Mouse (Mus musculus) T-cell, adult 2 months (primary cell): Measurements from ENCODE around the gene Tmem182.
A peak's percentile ranks its signal among the peaks of the same experiment; 100 is the strongest.

Experiments used
- DNase-seq: peaks from one replicate; pipeline ENCODE4 v3.0.0; 2022; ENCODE audit warnings: low spot score

Gene Tmem182

DNA sequence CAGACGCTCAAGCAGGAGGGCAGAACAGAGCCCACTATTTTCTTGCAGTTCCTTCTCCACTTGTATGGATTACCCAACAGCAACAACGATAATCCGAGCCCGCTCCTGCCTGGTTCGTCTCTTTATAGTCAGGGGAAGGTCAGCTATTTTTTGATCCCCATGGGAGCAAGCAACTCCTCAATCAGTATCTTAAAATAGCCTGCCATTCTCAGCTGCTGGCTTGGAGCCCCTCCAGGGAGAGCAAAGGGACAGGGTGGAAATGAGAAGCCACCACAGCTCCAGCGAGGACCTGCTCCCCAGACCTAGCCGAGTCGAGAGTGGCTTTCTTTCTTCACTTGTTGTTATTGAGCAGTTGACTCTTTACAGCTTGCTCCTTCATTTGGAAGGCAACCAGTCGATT lies at the start of gene Tmem182:
TSS of gene Tmem182 (plus strand) at position 251 of the 400 bp plus-strand sequence.
- DNase-seq: no peak

DNA sequence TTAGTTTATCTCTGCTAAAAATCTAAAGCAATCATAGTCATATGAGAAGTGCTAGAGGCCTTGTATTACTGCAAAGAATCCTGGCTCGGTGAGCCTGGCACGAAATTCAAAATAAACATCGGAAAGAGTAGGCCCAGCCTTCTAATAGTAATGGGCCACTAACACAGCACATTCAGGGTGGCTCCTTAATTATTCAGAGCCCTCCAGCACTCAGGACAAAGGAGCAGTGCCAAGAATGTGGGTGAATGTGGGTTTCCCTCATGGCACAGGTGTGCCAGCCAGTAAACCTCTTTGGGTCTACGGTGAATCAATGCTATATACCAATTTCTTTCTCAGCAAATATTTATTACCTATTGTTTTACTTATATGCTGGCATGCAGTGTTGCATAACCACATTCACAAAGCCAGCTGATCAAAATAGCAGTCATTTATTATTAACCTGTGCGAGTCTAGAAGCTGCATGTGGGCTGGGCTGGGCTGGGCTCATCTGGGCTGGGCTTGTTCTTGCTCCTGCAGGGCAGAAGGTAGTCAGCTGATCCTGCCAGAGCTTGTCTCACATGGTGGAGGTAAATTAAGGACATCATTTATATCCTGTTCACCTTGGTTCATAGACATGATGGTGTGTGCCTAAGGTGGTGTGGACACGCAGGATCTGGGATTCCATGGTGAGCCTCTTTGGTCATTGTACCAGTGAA lies 45.5 kb upstream of the Tmem182 start:
- no peak for DNase-seq

DNA sequence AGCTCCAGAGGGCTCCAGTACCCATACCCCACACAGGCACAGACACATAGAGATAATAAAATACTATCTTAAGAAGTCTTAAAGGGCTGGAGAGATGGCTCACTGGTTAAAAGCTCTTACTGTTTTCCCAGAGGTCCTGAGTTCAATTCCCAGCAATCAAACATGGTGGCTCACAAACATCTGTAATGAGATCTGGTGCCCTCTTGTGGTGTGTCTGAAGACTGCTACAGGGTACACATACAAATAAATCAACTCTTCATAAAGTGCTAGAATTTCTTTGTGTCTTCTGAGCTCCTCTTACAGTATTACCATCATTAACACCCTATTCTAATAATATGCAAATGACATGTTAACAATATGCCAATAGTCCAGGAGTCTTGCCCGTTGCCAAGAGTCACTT lies 41.4 kb upstream of the Tmem182 start:
- no peak for DNase-seq

DNA sequence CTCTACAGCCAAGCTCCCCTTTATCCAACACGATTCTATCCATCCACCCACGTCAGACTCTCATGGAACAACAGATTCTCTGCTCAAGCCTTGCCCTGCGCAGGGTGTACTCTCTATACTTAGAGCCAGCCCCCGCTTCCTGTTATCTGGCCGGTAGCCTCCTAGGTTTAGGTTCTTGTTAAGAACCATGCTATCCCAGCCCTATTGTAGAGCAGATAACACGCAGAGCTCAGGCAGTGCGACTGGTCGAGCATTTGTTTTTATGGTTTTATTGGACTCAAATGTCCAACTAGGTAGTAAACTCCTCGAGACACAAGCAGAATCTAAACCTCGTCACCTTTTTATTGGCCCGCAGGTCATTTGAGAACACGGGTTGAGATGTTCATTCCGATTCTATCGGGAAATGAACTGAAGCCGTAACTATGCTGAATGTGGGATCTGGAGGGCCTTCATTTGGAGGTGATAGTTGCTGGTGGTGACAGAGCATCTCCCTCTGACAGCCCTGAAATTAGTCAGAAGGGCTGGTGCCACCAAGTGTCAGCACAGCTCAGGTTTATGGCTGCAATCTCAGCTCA lies 40.6 kb upstream of the Tmem182 start:
- no peak for DNase-seq

DNA sequence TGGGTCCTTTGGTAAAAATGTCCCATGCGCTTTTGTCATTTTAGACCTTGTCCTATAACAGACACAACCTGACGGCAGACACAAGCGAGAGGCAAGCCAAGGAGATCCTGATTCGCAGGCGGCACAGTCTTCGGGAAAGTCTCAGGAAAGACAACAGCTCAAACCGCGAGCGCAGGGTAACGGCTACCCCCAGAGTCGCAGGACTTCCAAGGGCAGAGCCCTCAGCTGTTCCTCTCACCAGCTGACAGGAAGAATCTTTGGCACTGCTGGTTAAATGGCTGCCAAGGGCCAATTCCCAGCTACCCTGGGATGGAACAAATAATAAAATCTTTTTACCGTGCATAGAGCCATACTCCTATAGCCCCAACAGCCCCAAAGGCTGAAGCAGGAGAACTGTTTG lies 39.9 kb upstream of the Tmem182 start:
- DNase-seq: no peak

DNA sequence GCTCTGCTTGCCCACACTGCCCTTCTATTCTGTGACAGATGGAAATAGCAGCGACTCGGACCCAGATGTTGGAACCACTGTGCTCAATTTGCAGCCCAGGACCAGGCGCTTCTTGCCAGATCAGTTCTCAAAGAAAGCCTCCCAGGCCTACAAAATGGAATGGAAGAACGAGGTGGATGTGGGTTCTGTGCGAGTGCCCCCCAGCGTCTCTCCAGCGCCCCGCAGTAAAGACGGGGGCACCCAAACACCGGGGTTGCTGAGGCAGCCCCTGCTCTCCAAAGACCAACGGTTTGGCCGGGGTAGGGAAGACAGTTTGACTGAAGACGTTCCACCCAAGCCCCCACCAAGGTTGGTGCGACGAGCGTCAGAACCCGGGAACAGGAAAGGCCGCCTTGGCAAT lies 37.8 kb upstream of the Tmem182 start:
- no peak for DNase-seq

DNA sequence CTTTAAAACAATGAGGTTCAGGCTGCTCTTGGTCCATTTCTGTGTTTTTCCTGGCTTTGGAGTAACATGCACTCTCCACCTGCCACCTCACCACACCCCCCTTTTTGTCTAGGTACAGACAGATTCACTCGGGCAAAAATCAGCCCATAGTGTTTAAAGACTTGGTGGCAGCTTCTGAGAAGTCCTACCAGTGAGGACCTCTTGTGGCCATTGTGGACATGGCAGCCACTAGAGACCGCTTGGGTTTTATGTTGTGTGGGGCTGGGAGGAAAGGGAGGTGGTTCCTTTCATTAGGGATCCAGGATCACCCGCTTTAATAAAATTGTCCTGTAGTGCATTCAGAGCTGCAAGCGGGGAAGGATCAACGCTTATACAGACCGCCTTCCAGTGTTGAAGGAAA lies 36.8 kb upstream of the Tmem182 start:
- DNase-seq: peak; percentile 4

DNA sequence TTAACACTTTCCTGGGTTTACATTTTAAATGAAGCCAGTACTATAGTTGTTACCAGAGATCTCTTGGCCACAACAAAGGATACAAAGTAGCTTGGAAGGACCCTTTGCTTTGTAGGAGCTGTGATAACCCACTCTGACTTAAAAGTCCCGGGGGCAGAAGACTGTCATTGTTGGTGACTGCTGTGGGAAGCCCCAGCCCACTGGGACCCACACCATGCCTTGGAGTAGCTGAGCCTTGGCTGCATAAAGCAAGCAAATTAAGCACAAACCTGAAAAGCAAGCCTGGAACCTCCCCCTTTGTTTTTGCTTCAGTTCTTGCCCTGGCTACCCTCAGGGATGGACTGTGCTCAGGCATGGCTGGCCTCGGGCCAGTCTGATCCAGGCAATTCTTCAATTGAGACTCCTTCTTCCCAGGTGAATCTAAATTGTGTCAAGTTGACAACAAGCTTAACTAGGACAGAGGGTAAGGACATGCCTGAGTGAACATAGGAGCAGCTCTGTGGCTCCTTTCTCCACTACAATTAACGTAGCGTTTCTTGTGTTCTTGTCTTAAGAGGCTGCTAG lies 36.0 kb upstream of the Tmem182 start:
- DNase-seq: no peak

DNA sequence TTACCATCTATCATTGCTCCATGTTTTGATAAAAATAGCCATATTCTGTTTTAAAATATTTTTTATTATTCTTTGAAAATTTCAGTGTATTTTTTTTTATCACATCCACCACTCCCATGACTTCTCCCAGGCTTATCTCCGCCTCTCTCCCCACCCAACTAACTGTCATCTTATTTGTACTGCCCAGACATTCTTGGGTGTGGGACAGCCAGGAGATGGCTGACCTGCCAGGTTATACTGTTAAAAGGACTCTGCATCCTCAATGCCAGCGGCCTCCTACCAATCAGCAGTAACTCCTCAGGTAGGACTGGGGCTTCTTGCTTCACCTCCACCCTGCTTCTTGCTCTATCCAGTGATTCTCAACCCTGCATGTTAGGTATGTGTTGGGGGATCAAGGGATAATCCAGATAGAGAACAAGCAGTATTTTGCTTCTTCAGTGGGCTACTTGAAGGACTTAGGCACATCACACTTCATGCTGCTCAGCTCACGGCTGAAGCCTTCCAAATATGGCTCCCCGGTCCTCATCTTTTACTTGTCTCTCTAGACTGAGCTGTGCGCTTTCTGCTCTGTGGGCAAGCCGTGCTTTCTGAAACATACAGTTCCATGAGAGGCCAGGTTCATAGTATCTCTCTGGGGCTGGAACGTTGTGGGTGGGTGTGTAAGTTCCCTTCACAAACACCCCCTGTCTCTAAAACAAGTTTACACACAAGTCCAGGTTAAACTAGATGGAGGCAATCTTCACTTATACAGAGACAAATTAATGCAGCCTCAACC lies 34.0 kb upstream of the Tmem182 start:
- no peak for DNase-seq

DNA sequence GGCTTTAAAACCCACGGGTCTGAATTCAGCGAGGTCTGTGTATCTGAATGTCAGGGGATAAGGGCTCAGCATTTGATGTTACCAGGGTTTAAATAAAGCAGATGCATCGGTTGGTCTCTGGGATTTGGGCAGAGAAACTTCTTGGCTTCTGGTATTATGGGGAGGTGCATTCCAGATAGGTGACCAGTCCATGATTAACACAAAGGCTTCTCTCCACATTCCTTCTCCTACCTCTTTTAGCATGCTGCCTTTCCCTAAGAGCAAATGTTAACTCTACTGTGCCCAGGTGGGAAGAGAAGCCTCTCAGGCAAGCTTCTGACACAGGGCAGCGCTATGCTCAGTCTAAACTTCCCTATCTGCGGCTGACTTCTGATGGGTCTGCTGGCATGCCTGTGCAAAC lies 32.2 kb upstream of the Tmem182 start:
- DNase-seq: no peak

DNA sequence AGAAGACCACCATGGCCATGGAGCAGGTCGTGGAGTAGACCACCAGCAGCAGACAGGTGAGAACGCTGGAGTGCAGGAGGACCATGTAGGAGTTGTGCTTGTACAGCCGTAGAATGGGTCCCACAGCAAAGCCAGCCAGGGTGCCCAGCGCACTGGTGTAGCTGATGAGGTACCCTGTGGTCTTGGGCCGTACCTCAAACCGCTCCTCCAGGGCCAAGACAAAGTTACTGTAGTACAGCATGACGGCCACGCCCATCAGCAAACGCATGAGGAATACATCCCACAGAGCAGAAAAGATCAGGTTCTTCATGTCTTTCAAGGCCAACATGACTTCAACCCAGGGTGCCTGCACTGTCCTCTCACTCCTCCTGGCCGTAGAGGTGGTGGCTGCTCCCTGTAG lies 31.4 kb upstream of the Tmem182 start:
- no peak for DNase-seq

DNA sequence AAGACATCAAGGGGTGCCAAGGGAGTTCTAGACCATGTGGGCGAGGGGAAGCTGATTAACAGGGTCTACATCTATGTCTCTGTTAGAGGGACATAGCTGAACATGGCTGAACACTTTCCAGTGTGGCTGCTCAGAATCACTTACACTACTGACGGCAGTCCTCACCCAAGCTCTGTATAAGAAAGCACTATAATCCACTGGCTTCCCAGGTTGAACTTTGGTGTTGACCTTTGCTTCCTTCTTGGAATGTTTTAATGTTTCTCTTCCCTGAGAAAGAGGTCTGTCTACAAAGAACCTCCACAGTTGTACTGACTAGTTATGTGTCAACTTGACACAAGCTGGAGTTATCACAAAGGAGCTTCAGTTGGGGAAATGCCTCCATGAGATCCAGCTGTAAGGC lies 29.3 kb upstream of the Tmem182 start:
- DNase-seq: no peak

DNA sequence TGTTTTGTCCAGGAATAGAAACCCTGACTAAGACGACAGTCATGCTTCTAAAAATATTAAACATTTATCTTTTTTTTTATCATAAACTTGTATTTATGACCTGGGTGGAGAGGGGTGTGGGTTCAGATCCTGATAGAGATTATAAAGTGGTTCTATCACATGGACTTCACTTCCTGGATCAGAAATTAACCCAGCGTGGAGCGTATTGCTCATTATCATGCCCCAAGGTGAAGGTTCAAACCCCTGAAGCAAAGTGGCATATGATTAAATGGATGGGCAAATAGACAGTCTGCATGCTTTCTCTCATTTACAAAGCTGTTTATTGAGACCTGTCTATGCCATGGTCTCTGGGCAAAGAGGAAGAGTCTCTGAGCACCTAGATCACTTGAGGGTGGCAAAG lies 28.6 kb upstream of the Tmem182 start:
- no peak for DNase-seq

DNA sequence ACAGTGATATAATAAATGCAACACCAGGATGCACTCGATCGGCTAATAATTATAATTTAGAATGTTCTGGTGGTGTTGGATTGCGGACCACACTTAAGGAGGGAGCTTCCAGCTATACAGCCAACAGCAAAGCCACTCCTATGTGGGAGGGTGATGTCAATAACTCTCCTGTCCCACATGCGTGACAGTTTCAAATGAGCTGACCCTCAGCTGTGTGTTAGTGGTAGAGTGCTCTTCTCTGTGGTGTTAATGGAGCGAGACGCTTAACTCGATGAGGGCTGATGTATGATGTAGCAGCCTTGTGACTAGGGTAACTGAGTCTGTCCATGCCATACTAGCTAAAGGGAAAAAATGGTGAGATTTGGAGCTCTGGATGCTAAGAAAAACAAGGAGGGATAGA lies 22.0 kb upstream of the Tmem182 start:
- DNase-seq: no peak

DNA sequence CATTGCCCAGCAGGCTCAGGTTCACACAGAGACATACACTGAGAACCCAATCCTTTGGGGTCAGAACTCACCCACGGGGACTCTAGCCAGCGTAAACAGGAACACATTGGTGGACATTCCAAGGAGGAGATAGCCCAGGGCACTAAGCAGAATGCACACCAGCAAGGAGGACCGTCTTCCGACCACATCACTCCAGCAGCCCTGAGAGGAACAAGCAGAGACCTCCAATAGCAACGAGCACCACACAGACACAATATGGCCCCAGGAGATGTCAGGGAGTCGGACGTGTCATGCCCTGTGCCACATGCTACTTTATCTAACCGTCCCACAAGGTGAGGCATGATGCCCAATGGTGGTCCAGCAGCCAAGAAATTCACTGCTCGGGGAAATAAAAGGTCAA lies 21.1 kb upstream of the Tmem182 start:
- DNase-seq: no peak

DNA sequence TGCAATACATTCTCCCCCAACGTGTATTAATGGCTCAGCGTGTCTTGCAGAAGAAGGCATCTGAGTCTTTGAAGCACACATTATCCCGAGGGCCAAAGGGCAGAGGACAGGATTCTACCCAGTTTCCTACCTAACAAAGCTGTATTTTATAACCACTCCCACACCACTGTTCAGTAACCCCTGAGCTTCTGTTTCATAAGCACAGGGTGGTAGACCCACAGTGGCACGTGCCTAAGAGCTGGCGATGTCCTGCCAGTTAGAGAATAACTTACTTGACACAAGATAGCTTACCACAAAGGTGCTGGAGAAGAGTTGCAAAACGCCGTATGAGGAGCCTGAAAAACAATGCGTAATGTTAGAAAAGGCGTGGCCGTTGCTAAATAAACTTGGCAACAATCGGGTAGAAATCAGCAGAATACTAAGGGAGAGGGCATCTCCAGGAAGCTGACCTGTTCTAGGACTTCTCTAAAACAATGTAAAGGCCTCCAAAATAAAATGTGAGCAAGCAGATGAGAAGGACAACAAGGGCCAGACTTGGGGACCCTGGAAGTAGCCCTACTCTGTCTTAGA lies 19.4 kb upstream of the Tmem182 start:
- no peak for DNase-seq

DNA sequence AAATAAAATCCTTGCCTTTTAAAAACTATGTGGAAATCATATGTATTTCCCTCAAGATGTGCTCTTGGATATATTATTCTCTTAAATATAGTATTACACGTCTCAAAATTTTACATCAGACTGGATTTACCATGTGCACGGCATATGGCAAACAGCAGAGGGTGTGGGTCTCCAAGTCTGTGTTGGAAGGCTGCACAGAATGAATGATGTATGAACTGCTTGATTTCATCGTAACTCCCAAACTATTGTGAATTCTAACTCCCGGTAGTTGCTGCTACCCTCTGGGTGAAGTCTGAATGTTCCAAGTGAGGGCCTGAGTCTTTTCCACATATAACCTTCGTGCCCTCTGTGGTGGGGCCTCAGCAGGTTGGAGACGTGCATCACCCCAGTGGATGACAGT lies 16.4 kb upstream of the Tmem182 start:
- DNase-seq: no peak

DNA sequence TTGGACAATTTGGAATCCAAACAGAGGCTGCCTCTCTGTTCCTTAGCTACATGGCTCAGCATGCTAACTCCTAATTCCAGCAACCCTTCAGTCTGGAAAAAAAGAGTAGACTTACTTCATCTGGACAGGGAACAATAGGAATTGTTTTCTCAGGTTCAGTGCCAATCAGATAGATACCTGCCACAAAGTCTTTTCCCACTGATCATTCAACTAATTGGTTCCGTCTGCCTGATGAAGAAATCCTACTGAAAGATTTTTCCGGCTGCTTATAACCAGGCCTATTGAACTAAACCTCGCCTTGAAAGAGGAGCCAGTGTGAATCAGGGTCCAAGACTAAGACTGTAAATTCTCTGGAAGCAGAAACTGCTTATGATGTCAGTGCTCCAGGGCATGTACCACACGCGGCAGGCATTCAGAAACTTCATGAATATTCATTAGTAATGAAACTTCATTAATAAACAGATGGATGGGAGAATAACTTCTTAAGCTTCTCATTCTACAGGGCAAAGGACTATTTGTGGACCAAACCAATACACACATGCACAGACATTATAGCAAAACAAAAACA lies 15.7 kb upstream of the Tmem182 start:
- DNase-seq: no peak

DNA sequence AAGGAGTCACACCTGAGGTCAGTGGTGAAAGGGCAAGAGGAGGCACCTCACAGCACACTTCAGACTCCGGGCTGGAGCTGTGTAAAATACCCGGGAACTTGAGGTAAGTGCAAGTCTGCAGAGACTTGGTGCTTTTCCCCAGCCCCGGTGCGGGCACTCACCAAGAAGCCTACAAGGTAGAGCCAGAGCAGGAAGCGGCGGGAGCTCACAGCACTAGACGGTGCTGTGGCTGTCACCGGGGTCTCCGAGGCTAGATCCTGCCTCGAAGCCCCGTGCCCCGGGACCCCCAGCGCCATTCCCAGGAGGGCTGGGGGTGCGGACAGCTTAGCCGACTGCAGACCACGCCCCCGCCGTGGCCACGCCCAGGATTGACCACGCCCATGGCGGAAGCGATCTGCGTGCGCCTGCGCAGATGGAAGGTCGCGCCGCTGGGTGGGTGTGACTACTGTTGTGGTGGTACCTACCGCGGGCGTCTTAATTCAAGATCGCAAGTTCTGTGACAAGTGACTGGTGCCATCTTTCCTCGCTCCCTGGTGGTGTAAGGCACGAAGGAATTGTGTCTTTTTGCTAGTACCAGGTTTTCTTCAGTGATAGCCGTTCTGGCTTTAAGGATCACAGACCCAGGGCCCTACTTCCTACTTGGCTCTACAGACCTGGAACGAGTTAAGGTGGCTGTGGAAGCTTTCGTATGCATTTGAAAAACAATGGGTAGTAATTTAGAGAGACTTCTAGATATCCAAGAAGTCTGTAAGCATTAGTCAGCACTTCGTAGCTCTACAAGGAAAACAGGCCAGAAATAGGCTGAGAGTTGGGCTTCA lies 14.9 kb upstream of the Tmem182 start, which contains the start of gene Mfsd9:
TSS of gene Mfsd9 (minus strand) at position 364 of the 818 bp plus-strand sequence.
- DNase-seq: peak; percentile 90

DNA sequence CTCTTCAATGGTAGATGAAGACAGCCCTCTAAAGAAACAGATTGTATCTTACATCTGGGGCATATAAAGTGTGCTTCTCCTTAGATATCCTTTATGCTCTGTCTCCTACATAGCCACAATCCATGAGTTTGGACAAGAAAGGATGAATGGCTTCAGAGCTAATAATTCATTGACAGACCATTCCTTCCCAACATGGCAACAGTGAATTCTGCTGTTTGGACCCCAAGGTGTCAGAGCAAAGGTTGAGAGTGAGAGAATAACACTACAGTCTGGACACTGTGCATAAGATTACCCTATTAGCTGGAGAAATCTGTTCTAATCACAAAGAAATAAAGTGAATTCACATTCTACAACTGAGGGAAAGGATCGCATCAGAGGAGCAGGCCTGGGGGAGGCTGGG lies 9.9 kb upstream of the Tmem182 start:
- no peak for DNase-seq

DNA sequence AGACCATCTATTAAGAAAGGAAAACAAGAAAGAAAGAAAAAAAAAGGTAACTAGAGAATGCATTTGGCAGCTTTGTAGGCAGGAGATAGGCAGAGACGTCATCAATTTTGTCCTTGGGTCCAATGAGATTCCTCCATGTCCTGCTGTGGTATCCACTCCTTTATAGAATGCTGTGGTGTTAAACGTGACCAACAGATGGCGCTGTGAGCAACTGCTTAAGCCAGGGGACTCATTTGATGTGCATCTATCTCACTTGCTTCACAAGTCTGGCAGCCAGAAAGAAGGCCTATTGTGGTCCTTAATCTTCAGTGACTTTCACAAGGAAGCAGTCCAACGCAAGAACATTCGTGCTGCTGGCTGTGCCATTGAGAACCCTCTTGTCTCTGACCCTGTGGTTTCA lies 8.1 kb upstream of the Tmem182 start:
- peak; percentile 60 for DNase-seq
